Mouse (Mus musculus) liver, adult (tissue): Measurements from ENCODE around the gene Ccdc24.

Experiments used
- GATA4 ChIP-seq: IDR thresholded peaks from 2 replicates; pipeline ENCODE4 v1.6.1; 2014; ENCODE audit warnings: mild to moderate bottlenecking, low read length; ENCODE audit not compliant: insufficient replicate concordance

The Ccdc24 gene

GRCm38 (mm10) chr4:117830801-117831200 lies 41.6 kb downstream of the Ccdc24 start:
- TF ChIP-seq GATA4: no peak

DNA sequence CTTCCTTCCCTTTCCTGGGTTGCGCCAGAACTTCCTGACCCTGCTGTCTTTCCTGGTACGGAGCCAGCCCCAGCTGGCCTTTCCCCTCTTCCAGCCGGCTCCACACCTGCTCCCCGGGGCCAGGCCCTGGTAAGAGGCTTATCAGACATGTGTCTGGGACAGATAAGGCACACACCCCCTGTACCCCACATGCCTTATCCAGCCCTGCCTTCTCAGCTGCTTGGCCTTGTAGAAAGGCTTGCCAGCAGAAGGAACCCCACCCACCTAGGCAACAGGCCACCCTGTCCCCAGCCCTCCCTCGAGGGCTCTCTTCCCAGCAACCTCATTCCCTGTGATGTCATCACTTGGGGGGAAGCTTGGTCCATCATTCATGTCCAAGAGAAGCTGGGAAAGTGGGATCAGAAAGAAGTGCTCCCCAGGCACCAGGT lies 42.2 kb downstream of the Ccdc24 start:
- peak; percentile 72; the same call in 1 of the 2 replicates for TF ChIP-seq GATA4

- no peak for TF ChIP-seq GATA4
Measured at GRCm38 (mm10) chr4:117829260-117830123, 42.9 kb downstream of the Ccdc24 start.

GRCm38 (mm10) chr4:117828572-117829145 lies 43.7 kb downstream of the Ccdc24 start:
- TF ChIP-seq GATA4: no peak

DNA sequence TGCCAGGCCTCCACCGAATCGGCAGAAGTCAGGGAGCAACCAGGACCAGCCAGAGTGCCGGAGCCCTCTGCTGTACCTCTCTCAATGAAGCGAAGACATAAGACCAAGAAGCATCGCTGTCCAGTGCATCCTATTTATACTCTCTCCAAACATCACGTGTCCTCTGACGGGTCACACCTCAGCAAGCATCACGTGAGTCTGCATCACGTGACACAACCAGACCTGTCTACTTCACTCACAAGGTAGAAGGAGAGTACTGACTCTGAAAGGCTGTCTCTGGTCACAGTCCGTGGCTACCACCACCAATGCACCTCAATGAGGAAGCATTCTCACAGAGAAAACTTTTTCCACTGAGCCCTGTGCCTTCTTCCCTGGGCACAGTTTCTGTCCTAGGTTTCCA lies 54.3 kb downstream of the Ccdc24 start:
- TF ChIP-seq GATA4: no peak

DNA sequence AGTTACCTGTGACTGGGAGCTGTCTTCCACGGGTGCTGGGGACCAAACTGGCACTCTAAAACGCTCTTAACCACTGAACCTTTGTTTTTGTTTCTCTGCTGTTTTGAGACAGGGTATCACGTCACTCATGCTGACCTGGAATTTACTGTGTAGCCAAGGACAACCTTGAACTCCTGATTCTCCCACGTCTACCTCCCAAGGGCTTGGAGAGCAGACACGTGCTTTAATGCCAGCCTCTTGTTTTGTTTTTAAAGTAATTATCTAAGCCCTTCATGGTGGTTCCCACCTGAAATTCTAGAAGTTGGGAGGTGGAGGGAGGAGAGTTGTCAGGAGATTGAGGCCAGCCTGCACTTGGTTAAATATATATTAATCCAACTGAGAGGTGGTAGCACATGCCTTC lies 55.6 kb downstream of the Ccdc24 start:
- no peak for TF ChIP-seq GATA4
